Mouse (Mus musculus): Measurements from ENCODE around the gene Ldha.
"Not testable (repeated sequence)": the region's sequence is repeated elsewhere in the genome, so short reads cannot be mapped to it uniquely, and the experiment has no call there.

Gene Ldha

DNA sequence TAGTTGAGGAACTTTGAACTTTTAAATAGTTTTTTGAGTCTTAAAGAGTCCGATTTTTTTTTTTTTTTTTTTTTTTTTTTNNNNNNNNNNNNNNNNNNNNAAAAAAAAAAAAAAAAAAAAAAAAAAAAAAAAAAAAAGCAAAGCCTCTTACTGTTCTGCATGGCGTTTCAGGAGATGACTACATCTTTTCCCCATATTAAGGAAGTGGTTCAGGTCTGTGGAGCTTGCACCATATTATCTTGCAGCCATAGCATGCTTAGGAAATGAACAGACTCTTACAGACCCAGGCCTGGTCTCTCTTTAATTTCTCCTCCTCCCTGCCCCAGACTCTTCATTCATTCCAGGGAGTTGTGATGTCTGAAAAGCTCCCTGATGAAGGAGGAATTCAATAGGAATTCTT lies 39.7 kb downstream of the Ldha start:
- DNase-seq (ENCODE audit: low read depth): no peak

DNA sequence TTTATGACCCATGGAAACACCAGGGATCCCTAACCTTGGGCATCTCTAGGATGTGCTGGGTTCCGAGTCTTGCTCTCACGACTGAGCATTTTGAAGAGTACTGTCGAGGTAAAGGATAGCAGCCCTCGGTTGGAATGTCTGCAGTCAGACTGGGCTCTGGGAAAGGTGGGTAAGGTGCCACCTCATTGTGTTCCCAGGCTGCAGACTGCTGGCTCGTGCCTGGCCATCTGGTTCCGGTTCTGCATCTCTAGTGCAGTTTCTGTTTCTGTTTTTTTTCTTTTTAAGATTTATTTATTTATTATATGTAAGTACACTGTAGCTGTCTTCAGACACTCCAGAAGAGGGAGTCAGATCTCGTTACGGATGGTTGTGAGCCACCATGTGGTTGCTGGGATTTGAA lies 40.7 kb downstream of the Ldha start:
- not testable (repeated sequence) for DNase-seq (ENCODE audit: low read depth)

DNA sequence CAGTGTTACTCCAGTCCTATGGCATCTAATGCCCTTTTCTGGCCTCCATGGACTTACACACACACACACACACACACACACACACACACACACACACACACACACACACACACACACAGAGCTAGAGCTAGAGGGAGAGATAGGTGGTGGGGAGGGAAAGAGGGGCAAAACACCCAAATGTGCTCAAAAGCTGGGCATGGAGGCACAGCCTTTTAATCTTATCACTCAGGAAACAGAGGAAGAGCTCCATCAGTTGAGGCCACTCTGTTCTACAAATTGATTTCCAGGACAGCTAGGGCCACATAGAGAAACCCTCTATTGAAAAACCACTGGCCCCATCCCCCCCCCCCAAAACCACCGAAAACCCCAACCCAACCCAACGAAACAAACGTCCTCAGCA lies 42.0 kb downstream of the Ldha start:
- DNase-seq (ENCODE audit: low read depth): no peak

DNA sequence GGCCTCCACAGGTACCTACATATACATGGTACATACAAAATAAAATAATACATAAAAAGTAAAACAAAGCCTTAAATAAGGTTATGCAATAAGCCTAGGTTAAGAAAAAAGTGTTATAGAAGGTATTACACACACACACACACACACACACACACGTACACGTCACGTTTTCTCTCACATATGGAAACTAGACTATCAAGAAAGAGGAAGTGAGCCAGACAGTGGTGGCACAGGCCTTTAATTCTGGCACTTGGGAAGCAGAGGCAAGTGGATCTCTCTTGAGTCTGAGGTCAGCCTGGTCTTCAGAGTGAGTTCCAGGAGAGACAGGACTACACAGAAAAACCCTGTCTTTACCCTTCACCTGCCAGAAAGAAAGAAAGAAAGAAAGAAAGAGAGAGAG lies 54.2 kb downstream of the Ldha start:
- DNase-seq (ENCODE audit: low read depth): no peak

DNA sequence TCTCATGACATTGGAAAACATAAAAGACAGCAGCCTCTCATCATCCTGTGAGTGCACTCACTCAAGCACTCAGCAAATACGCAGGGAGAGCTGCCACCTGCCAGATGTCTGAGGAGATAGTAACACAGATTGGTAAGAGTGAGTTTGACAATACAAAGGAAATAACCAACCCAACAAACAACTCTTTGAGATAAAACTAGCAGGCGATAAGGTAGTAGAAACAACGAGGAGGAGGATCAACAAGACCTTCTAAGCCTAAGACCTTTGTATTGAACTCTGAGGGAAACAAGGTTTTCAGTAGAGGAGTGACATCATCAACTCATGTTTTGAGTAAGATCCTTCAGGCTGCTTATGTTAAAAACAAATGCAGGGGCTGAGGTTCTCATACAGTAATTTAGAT lies 58.1 kb downstream of the Ldha start:
- DNase-seq (ENCODE audit: low read depth): no peak

Measured in fibroblast of lung, adult 2 months (primary cell).